Mouse (Mus musculus) liver, postnatal 0 days (tissue): ENCODE measurements at regions not wholly inside any gene's neighbourhood (a gene's known extent, or its start where the extent isn't known, plus 50 kb on each side); places are given as distances from the start of the nearest gene placed in this dataset.

ENCODE experiments used
- CTCF ChIP-seq: sonication (generic); IDR thresholded peaks from 2 replicates; pipeline ENCODE4 v1.5.1; 2016; ENCODE audit warnings: antibody characterized with exemption, low read depth
- EP300 ChIP-seq: IDR thresholded peaks from 2 replicates; pipeline ENCODE4 v1.6.1; 2016; ENCODE audit warnings: antibody characterized with exemption, low read depth, mild to moderate bottlenecking

GRCm38 (mm10) chr15:50082428-50082827 is 3802.3 kb upstream of the Gm7489 start:
- TF ChIP-seq CTCF, result no peak
- no peak for TF ChIP-seq EP300
